Mouse (Mus musculus) thymus, postnatal 0 days (tissue): ENCODE measurements around the gene Msantd3. TPM values are rescaled to one million over a fixed set of nuclear protein-coding genes. Genes with fewer than 3 reads are reported as not detected.
A peak's percentile ranks its signal among the peaks of the same experiment; 100 is the strongest.

Experiments used
- DNase-seq: peaks from one replicate; pipeline ENCODE4 v3.0.0-alpha.2; 2015; ENCODE audit warnings: low spot score
- polyA plus RNA-seq: library from polyadenylated mRNA; unstranded; fragments of >200 nt; fragmentation: Nextera tagmentation; extraction: Ambion mirVana; gene quantifications from 2 replicates; pipeline ENCODE4 v1.2.1, GENCODE M21; 2015

The Msantd3 gene
- 3.6 and 4.8 TPM in 2 replicates for polyA plus RNA-seq

- peak; percentile 3 for DNase-seq
These were observed at the start of gene Msantd3 for GRCm38 (mm10) chr4:48539841-48540575. TSS of gene Msantd3 (plus strand) at chr4:48539935.

GRCm38 (mm10) chr4:48491290-48491743 is 48.4 kb upstream of the Msantd3 start:
- DNase-seq, result no peak

- no peak for DNase-seq
These were observed 47.2 kb upstream of the Msantd3 start for GRCm38 (mm10) chr4:48492510-48492909.

- no peak for DNase-seq
These were observed 28.9 kb upstream of the Msantd3 start for GRCm38 (mm10) chr4:48510861-48511260.

- no peak for DNase-seq
These were observed 10.2 kb upstream of the Msantd3 start for GRCm38 (mm10) chr4:48529559-48529958.

GRCm38 (mm10) chr4:48531804-48532601 is 7.7 kb upstream of the Msantd3 start:
- DNase-seq, result no peak

GRCm38 (mm10) chr4:48536275-48536674 is 3.5 kb upstream of the Msantd3 start:
- no peak for DNase-seq

GRCm38 (mm10) chr4:48537024-48537423 is 2.7 kb upstream of the Msantd3 start:
- no peak for DNase-seq

- DNase-seq, result no peak
These were observed 1.2 kb upstream of the Msantd3 start for GRCm38 (mm10) chr4:48538581-48538980.

- peak; percentile 2 for DNase-seq
These were observed 909 bp downstream of the Msantd3 start for GRCm38 (mm10) chr4:48540576-48541111.

GRCm38 (mm10) chr4:48541526-48542250 is 2.0 kb downstream of the Msantd3 start:
- no peak for DNase-seq

- no peak for DNase-seq
These were observed 2.6 kb downstream of the Msantd3 start for GRCm38 (mm10) chr4:48542351-48542750.

GRCm38 (mm10) chr4:48543071-48543865 is 3.5 kb downstream of the Msantd3 start:
- DNase-seq, result no peak

- DNase-seq, result no peak
These were observed 4.4 kb downstream of the Msantd3 start for GRCm38 (mm10) chr4:48544141-48544540.

- no peak for DNase-seq
These were observed 6.2 kb downstream of the Msantd3 start for GRCm38 (mm10) chr4:48545966-48546365.

GRCm38 (mm10) chr4:48546568-48547496 is 7.1 kb downstream of the Msantd3 start:
- DNase-seq, result no peak

- no peak for DNase-seq
These were observed 8.8 kb downstream of the Msantd3 start for GRCm38 (mm10) chr4:48548393-48549045.

- no peak for DNase-seq
These were observed 9.9 kb downstream of the Msantd3 start for GRCm38 (mm10) chr4:48549661-48550060.

GRCm38 (mm10) chr4:48552486-48553064 is 12.8 kb downstream of the Msantd3 start:
- DNase-seq, result no peak
